Mouse (Mus musculus): ENCODE data around the gene Iqsec1.

Gene Iqsec1

GRCm38 (mm10) chr6:90953349-90953748, 35.1 kb downstream of the Iqsec1 start:
- DNase-seq (ENCODE audit: low spot score) = no peak

GRCm38 (mm10) chr6:90950936-90951335, 37.5 kb downstream of the Iqsec1 start:
- no peak for DNase-seq (ENCODE audit: low spot score)

GRCm38 (mm10) chr6:90948097-90948496, 40.4 kb downstream of the Iqsec1 start:
- DNase-seq (ENCODE audit: low spot score) = no peak

- DNase-seq (ENCODE audit: low spot score) = no peak
Observed at GRCm38 (mm10) chr6:90945560-90946230, 42.8 kb downstream of the Iqsec1 start.

GRCm38 (mm10) chr6:90941257-90941656, 47.2 kb downstream of the Iqsec1 start:
- DNase-seq (ENCODE audit: low spot score) = no peak

GRCm38 (mm10) chr6:90933656-90934055, 54.8 kb downstream of the Iqsec1 start:
- DNase-seq (ENCODE audit: low spot score) = no peak

GRCm38 (mm10) chr6:90928806-90929205, 59.7 kb downstream of the Iqsec1 start:
- DNase-seq (ENCODE audit: low spot score) = no peak

- no peak for DNase-seq (ENCODE audit: low spot score)
Observed at GRCm38 (mm10) chr6:90925472-90925871, 63.0 kb downstream of the Iqsec1 start.

GRCm38 (mm10) chr6:90924796-90925195, 63.7 kb downstream of the Iqsec1 start:
- DNase-seq (ENCODE audit: low spot score) = no peak

GRCm38 (mm10) chr6:90924379-90924778, 64.1 kb downstream of the Iqsec1 start:
- no peak for DNase-seq (ENCODE audit: low spot score)

GRCm38 (mm10) chr6:90921259-90921946, 67.1 kb downstream of the Iqsec1 start:
- no peak for DNase-seq (ENCODE audit: low spot score)

- no peak for DNase-seq (ENCODE audit: low spot score)
Observed at GRCm38 (mm10) chr6:90920510-90921220, 67.8 kb downstream of the Iqsec1 start.

- no peak for DNase-seq (ENCODE audit: low spot score)
Observed at GRCm38 (mm10) chr6:90919636-90920420, 68.7 kb downstream of the Iqsec1 start.

GRCm38 (mm10) chr6:90915585-90915984, 72.9 kb downstream of the Iqsec1 start:
- no peak for DNase-seq (ENCODE audit: low spot score)

- DNase-seq (ENCODE audit: low spot score) = no peak
Observed at GRCm38 (mm10) chr6:90913771-90914170, 74.7 kb downstream of the Iqsec1 start.

GRCm38 (mm10) chr6:90912768-90913167, 75.7 kb downstream of the Iqsec1 start:
- no peak for DNase-seq (ENCODE audit: low spot score)

GRCm38 (mm10) chr6:90904143-90904542, 84.3 kb downstream of the Iqsec1 start:
- DNase-seq (ENCODE audit: low spot score) = no peak

- no peak for DNase-seq (ENCODE audit: low spot score)
Observed at GRCm38 (mm10) chr6:90900302-90900701, 88.2 kb downstream of the Iqsec1 start.

- DNase-seq (ENCODE audit: low spot score) = no peak
Observed at GRCm38 (mm10) chr6:90899266-90899665, 89.2 kb downstream of the Iqsec1 start.

GRCm38 (mm10) chr6:90898107-90898506, 90.4 kb downstream of the Iqsec1 start:
- no peak for DNase-seq (ENCODE audit: low spot score)

- DNase-seq (ENCODE audit: low spot score) = no peak
Observed at GRCm38 (mm10) chr6:90892401-90892800, 96.1 kb downstream of the Iqsec1 start.

Measured in ovary, postnatal 14 days (tissue).